Mouse (Mus musculus): Measurements from ENCODE around the gene Pde8a.

DNA sequence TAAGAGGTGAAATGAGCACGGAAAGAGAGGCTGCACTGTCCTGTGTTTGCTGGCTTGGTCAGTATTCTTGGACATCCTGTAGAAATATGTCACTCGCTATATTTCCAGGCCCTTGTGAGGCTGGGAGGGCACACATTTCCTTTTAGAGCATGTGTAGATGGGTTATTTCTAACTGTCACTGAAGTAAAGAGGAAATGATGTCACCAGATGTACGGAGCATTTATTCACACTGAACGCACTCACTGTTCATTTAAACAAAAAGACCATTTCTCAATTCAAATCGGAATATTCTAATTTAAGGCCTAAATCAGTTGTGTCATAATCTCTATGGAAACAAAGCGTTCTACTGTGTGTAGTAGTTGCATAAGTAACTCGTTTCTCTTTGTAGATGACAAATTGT is 48.2 kb downstream of the Pde8a start:
- TF ChIP-seq CTCF (IDR thresholded peaks at IDR 0.05; ENCODE audit: borderline replicate concordance, insufficient read depth, low read length) (no peak), POLR2A (IDR thresholded peaks at IDR 0.05; ENCODE audit: low read depth, low read length) (no peak)
